Mouse (Mus musculus) right cerebral cortex, postnatal 25 days (tissue): Measurements from ENCODE around the gene Acat2.
"Not testable (repeated sequence)": the region's sequence is repeated elsewhere in the genome, so short reads cannot be mapped to it uniquely, and the experiment has no call there.

ENCODE experiments used
- DNase-seq: peaks from one replicate; pipeline ENCODE4 v3.0.0; 2022

Acat2 gene

GRCm38 (mm10) chr17:12949669-12950068, 10.9 kb downstream of the Acat2 start:
- DNase-seq = no peak

DNA sequence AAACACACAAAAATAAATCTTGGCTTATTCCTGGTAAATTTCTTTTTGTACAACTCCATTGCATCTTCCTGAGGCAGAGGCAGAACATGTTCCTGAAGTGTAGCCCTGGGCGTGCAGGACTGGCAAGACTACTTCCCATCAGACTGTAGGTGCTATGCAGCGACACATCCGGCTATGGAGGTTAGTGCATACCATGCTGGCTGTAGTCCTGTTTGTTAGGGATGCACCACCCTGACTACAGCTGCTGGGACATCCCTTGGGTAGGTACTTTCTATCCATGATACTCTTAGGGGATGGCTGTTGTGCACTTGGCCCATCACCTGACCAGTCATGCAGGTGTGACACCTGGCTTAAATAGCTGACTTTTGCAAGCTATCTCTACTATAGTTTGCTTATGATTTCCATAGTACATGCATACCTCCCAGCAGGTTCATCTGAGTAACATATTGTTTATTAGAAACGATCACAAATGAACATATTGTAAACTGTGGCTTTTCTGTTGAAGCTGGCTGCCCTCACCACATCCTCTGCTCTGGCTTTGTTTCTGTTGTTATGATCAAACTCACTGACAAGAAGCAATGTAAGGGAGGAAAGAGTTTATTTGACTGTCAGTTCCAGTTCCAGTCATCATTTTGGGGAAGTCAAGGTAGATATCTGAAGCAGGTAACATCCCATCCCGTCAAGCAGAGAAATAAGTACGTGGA, 17.9 kb downstream of the Acat2 start:
- no peak for DNase-seq

- no peak for DNase-seq
These were observed 18.8 kb downstream of the Acat2 start for GRCm38 (mm10) chr17:12941543-12942260.

GRCm38 (mm10) chr17:12940151-12940805, 20.3 kb downstream of the Acat2 start, which contains the start of gene Acat3:
Acat3 (minus strand) TSS chr17:12940600.
- DNase-seq = no peak

GRCm38 (mm10) chr17:12939377-12940148, 21.0 kb downstream of the Acat2 start:
- DNase-seq = not testable (repeated sequence)

GRCm38 (mm10) chr17:12938077-12938476, 22.5 kb downstream of the Acat2 start:
- no peak for DNase-seq

- DNase-seq = no peak
These were observed 23.1 kb downstream of the Acat2 start for GRCm38 (mm10) chr17:12937412-12937970.

GRCm38 (mm10) chr17:12935719-12936118, 24.8 kb downstream of the Acat2 start:
- DNase-seq = no peak

DNA sequence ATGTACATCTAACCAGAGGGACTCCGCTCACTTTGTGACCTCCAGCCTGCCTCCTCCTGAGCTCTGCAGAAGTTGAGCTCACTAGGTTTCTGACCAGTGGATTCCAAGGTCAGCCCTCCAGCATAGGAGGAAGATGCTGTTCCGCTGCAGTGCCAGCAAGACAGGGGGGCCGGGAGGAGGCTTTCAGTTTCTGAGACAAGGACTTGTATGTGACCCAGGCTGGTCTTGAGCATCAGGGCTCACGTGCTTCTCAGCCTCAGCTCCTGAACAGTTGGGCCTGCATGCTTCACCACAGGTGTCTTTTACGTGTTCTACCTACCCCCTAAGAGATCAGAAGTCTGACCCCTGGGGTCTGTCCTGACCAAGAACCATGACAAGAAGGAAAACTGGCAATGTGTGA, 29.0 kb downstream of the Acat2 start:
- not testable (repeated sequence) for DNase-seq

- DNase-seq = no peak
These were observed 34.8 kb downstream of the Acat2 start for GRCm38 (mm10) chr17:12925703-12926180.

GRCm38 (mm10) chr17:12925001-12925400, 35.5 kb downstream of the Acat2 start:
- no peak for DNase-seq

- DNase-seq = no peak
These were observed 39.5 kb downstream of the Acat2 start for GRCm38 (mm10) chr17:12921073-12921472.

DNA sequence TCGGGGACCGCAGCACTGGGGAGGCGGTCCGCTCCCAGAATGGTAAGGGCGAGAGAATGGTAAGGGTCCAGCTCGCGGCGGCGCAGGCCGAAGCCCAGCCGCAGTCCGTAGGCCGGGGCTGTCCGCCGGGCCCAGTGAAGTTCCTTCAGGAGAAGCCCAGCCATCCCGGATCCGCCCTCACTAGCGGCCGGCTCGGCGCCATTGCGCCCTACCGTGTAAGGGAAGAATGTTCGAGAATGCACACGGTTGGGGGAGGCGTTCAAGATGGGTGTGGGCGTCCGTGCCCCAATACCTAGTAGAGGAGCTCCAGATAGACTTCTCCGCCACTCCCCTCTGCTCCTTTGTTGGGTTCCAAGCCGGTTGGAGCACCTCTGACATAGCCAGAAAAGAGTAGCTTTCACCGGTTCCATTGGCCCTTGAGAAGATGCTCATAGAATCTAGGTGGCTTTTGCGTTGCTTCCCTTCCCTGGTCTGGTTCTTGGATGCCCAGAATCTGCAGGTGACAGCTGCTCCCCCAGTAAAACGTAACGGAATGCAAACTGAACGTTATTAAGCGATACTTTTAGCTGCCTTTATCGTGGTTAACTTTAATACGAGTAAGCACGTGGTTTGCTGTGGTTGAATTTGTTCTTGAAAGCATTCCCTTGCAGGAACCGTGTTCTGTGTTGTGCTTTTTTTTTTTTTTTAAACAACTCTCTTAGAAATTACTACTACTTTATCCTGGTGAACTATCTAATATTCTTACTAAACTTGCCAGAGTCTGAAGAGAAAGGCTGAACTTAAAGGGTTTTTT, 43.8 kb downstream of the Acat2 start:
- no peak for DNase-seq

GRCm38 (mm10) chr17:12915881-12916583, 44.5 kb downstream of the Acat2 start, which contains the start of gene Mrpl18:
Mrpl18 (minus strand) TSS chr17:12916345.
- peak; percentile 99 for DNase-seq

DNA sequence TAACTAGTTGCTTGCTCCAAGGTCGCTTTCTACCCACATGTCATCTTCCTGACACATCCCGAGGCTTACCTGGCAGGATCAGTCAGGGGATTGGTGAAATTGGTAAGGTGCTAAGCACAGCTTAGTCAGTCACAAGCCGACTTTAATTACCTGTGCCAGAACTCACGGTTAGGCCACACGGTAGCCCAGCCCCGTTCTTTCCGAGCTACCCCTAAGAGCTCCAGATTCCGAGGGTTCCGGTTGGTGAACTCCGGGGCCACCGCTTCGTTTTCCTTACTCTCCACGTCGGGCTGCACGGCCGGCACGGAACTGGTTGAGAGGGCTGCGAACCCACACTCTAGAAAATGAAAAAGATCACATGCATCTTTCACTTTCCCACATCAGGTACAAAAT, 45.1 kb downstream of the Acat2 start, which contains the start of gene Tcp1:
TSS of gene Tcp1 (plus strand) at position 214 of the 393 bp plus-strand sequence.
- no peak for DNase-seq

DNA sequence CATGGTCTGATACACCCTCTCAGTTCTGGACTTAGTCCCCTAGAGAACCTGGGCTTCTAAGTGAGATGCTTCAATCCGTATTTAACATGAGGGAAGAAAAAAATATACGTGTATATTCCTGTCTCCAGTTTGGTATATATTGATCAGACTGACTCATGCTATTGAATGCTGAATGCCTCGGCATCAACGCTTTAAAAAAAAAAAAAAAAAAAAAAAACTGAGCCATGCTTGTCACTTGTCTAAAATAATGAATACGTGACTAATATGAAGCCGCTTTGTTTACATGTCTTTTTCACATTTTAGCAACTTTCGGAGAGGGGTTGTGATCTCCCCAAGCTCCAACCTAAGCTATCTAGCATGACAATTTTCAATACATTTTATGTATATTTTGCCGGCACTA, 50.2 kb downstream of the Acat2 start:
- DNase-seq = no peak

GRCm38 (mm10) chr17:12909361-12910280, 50.9 kb downstream of the Acat2 start, which contains the start of gene Pnldc1:
Pnldc1 (minus strand) TSS chr17:12910230.
- DNase-seq = no peak

DNA sequence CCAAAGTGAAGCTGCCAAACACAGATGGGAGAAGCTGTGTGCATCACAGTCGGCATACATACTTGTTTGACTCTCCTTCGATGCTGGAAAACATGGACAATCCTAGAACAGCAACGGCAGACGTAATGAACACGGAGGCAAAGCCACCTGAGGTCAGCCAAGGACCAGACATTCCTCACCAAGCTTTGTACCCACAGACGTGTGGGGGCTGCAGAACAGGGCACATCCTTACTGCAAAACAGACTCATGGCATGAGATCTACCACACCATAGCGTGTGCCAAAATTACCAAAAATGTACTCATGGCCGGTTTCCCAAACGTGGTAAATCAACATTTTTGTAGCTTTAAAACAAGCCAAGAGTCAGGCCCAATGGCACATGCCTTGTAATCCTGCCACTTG, 54.1 kb downstream of the Acat2 start:
- DNase-seq = no peak

DNA sequence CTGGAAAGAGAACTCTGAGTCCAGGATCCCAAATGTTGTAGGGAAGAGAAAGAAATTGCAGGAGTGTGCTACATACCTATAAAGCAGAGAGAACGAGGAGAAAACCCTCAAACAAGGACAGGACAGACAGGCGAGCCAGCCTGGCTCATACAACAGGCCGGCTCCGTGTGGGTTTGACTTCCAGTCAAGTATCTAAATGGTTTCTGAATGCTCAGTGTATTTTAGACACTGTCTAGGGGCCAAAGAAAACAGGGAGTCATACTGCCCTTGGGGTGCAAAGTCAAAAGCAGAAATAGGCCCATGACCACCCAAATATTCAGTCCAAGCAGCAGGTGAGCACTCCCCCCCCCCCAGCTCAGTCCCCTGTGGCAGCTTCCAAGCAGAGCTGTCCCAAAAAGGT, 54.7 kb downstream of the Acat2 start:
- DNase-seq = no peak

GRCm38 (mm10) chr17:12904349-12904748, 56.2 kb downstream of the Acat2 start:
- DNase-seq = no peak
